Mouse (Mus musculus) kidney, adult 9 months (tissue): ENCODE data around the gene Hip1.
"Not testable (repeated sequence)": the region's sequence is repeated elsewhere in the genome, so short reads cannot be mapped to it uniquely, and the experiment has no call there.

Experiments used
- DNase-seq: peaks from one replicate; pipeline ENCODE4 v3.0.0; 2022

The Hip1 gene

DNA sequence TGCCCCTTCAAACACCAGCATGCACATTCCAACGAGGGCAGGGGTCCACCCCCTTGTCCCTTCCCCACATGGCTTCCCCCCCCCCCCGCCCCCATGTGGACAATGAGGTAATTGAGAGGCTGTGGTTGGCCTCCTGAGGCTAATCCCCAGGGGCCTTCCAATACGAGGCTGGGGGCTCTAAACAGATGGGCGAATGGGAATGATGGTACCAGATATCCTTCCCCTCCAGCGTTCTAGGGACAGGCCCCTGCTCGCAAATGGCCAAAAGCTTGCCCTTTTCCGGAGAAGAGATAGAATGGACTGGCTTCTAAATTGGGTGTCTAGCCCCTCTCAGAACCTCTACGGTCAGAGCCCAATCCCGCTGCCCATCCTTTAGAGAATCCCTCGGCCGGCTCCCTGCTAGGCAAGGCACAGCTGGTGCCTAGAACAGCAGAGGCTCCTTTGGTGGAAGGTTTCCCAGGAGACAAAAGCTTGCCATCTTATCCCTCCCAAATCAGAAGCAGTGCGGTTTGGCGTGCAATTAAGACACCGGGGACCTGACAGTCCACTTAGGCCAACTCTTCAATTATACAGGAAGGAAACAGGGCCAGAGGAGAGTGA, 55.1 kb downstream of the Hip1 start:
- DNase-seq, result no peak

DNA sequence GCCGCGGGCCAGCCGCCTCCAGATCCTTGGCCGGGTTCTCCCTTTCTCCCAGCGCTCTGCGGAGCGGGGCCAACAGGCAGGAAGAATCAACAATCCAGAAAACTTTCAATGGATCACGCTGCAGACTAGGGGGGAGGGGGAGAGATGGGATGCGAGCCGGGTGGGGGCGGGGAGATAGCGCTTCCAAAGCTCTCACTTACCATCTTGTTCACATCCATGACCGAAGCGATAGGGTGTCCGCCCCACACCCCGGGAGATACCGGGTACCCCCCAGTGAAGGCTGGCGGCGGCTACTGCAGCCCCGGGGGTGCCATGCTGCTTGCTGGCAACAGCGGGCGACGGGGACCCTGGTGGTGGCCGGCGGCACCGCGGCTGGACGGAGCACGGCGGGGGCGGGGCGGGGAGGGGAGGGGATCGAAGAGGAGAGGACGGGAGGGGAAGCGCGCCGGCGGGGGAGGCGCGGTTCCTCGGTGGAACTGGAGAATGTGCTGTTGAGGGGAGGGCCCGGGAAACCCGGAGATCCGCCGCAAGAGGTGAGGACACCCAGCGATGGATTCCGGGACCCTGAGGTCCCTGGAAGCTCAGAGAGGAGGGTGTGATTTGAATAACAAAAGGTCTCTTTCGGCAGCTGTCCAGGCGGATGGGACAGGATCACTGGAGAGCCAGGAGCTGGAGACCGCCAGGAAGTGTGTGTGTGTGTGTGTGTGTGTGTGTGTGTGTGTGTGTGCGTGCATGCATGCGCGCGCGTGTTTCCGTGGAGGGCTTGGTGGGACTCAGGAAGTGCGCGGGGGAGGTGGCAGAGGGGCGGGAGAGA, 55.8 kb downstream of the Hip1 start:
- peak; percentile 73 for DNase-seq

DNA sequence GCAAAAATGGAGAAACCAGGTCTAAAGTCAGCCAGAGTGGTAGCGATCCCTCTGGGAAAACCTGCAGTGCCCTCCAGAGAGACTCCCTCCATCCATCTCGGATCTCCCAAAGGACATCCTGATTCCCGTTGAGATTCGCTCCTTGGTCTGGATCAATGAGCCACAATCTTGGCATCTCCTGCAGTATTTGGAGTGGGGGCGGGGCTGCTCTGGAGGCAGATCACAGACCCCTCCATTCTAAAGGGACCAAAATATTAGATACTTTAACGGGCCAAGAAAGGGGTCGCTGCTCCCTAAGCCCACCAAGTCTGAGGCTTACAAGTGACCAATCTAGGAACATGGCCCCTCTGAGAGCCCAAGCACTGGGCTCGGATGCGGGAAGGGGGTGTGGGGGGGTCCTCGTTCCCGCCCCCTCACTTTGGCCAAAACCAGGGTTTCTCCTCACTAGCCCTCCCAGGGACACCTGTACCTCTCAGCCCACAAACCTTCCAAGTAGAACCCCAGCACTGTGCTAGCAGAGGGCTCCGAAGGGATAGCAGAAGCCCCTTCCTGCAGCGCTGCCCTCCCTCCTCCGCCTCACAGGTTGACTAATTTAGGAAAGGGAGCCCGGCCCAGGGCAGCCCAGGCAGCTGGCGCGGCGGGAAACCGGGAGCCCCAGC, 56.6 kb downstream of the Hip1 start:
- DNase-seq, result no peak

DNA sequence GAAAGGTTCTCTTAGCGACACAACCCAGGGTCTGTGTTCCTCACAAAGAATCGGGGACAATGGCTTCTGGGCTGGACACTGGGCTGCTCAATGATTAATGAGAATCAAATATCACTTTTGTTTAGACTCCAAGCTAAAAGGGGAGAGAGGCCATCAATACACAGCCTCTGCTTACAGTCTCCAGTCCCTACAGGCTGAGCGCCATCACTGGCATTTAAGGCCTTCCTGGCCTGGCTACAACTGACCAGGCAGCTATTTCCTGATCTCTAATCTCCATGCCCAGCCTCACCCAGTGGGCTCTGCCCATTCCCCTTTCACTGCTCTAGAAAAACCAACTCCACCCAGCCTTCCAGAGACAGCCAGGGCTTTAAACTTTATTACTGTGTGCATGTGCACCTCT, 59.6 kb downstream of the Hip1 start:
- no peak for DNase-seq

DNA sequence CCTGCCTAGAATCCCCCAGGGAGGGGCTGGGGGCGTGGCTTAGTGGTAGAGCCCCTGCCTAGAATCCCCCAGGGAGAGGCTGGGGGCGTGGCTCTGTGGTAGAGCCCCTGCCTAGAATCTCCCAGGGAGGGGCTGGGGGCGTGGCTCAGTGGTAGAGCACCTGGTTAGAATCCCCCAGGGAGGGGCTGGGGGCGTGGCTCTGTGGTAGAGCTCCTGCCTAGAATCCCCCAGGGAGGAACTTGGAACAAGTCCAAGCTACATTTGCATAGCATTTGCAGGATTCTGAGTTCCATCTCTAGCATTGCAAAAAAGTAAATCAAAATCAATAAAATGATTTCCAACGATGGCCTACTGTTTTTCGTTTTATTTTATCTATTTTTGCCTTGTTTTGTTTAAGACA, 61.1 kb downstream of the Hip1 start:
- DNase-seq, result not testable (repeated sequence)

DNA sequence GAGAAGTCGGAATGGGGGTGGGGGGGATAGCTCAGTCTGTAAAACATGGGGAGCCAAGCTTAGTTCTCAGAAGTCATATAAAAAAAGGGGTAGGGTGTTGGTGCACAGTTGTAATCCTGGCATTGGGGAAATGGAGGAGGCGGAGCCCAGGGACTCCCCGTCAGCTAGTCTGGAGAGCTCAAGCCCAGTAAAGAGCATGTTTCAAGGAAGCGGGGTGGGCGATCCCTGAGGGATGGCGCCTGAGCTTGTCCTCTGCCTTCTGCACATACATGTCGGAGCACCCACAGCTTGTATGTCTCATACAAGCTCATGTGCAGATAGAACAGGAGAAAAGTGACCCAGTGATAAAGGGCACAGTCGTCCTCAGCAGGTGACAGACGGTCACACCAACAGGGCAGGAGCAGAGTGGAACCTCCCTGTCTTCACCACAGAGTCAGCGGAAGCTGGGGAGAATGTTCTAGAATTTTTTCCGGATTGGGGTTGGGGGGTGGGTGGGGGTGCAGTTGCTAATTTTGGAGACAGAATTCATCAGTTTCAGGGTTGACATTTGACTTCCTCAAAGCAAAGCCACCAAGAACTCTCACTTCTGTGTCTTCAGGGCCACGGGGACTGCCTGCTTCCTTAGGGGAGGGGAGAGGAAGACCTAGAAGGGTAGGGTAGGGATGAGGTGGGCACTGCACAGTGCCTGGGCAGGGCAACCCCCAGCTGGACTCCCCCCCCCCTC, 65.9 kb downstream of the Hip1 start:
- DNase-seq, result no peak

DNA sequence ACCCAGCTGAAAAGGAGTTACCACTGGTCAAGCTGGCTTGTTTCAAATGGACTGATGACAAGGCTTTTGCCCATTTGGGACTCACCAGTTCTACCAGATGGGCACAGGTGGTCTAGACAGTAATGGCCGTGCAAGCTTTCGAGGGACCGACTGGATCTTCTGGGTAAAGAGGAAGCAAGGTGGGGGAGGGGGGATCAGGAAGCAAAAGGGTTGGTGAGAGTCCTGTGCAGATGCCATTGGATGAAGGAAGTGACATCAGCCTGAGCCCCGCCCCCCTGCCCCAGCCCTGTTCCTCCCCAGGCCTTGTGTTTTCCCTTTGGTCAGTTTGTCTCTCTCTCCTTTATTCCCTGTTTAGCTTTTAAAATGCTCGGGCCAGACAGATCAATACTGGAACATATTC, 68.7 kb downstream of the Hip1 start:
- no peak for DNase-seq

DNA sequence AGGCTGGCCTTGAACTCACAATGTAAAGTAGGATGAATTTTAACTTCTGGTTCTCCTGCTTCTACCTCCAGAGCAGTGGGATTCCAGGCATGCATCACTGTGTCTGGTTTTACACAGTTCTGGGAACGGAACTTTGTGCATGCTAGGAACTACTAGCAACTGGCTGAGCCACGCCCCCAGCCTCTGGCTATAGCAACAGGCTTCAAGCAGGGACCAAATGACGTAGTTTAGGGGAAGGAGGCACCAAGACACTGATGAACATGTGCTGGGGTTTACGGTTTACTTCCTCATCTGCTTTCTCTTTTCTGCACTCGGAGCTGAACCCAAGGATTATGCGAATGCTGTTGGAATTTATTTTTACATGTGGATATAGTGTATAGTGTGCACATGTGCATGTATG, 72.5 kb downstream of the Hip1 start:
- DNase-seq, result no peak

DNA sequence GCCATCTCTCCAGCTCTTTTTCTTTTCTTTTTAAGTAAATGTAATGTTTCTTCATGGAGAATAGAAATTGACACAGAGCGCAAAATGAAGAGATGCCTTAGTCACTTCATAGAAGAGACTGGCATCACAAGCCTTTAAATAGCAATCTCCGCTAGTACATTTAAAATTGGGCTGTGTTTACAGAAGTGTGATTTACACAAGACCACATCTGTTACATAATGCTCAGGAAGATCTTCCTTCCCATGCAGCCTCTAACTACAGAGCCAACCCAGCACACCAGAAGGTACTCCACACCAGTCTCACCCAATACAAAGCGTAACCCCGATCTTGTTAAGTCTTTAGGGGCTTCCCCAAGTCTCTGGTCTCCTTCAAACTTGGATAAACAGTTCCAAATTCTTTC, 73.2 kb downstream of the Hip1 start:
- no peak for DNase-seq

DNA sequence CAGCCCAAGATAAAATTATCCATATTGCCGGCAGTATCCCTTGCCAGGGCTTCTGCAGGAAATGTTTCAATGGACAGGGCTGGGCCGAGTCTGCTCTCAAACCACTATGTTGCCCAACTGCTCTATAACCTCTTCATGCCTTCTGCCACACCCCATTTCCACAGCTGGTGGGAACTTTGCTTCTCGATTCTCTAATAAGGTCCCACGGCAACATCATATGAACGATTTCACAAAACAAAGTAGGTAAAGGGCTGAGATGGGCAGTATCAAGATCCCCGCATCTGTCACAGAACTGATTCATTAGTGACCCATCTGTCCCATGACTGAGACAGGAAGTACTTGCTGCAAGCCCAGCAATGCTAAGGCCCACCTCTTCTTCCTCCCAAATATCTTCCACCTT, 76.6 kb downstream of the Hip1 start:
- no peak for DNase-seq

DNA sequence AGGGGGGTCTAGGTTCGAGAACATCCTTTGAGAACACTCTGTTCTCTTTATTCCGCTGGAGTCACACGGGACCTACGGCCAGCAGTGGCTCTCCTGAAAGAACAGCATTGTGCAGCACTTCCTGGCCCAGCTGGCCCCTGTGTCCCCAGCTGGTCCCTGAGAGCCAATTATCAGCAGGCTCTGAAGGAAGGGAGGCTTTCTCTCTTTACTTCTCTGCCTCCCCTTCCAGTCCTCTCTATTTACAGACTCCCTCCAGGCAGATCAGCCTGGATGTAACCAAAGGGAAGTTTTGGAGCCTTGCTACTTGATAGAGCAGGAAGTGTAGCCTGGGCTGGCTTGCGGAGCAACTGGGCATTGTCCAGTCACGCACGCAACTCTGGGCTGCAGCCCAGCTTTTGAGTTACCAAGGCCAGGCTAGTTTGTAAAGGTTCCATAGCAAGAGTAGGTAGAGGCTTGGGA, 79.1 kb downstream of the Hip1 start:
- peak; percentile 37 for DNase-seq

DNA sequence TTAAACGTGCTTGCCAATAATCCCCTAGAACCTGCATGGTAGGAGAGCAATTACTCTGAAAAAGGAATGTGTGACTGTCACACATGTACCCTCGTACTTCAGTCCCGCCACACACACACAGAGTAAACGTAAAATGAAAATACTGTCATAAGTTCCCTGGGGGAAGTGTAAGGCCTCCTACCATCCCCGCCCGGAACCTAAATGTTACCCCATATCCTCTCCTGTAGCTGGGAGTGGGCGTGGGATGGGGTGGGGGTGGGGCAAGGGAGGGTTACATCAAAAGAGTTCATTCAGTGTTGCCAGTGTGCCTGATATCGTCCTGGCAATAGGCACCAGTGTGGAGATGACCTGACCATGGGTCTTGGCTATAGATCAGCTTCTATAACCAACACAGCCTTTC, 81.5 kb downstream of the Hip1 start:
- no peak for DNase-seq

DNA sequence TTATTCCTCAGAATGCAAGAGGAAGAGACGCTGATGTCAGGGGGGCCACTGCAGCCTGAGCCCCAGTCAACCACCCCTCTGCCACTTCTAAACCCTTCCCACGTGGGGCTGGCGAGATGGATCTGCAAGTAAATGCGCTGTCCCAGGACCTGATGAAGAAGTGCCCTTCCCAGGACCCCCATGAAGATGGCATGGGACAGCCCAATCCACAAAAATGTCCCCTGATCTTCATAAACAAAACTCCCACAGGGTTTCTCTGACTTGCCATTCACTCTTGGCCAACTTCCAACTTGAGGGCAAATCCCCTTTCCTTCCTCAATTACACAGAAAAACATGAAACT, 84.1 kb downstream of the Hip1 start:
- DNase-seq, result no peak

DNA sequence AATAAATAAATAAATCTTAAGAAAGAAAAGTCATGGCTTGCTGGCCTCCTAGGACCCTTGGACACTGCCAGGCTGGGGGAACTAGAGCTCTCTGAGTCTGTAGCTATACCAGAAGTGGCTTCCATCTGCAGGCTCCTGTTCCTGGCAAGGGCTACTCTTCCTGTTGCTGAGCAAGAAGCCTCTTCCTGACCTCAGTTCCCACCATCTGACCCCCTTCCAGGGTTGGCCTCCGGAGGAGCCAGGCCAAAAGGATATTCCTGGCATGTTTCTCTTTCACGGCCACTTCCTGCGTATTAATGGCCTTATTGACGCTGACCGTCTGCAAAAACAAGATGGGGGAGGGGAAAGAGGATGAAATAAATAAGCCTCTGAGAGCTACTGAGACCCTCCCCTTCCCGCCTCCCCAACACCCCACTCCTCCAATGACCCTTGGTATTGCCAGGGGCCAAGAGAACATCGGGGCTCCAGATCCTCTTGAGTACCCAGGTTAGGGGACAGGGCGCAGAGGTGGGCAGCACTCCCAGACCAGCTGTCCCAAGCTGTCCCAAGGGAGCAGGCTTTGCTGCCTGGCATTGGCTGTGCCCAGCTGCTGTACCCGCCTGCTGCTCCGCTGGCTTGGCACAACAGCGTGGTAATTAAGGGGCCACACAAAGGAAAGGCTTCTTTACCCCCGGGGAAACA, 84.6 kb downstream of the Hip1 start:
- peak; percentile 81 for DNase-seq

DNA sequence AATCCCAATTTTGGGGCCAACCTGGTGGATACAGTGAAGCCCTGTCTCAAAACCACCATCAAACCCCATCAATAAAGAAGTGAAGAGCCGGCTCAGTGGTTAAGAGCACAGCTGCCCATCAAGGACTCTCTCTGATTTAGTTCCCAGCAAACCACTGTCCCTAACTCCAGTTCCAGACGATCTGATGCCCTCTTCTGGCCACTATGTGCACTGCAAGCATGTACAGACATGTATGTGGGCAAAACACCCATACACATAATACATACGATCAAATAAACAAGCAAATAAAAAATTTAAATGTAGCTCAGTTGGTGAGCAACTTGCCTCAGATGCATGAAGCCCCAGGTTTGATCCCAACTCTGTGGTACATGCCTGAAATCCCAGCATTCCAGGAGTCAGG, 85.4 kb downstream of the Hip1 start:
- DNase-seq, result peak; percentile 38

DNA sequence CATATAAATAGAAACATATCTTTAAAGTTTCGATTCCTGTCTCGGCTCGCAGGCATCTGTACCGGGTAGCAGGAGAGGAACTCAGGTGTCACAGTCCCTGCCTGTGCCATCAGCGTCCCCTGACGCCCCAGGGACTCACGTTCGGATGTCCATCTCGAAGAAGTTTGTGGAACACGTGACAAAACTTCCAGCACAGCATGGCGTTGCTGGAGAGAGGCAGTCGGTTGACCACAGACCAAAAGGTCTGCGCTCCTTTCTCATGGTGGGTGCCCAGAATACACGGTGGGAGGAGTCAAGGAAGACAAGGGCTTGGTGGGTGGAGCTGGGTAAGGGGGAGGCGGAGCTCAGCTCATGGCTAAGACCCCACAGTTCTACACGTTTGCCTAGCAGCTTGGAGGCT, 87.0 kb downstream of the Hip1 start:
- no peak for DNase-seq

DNA sequence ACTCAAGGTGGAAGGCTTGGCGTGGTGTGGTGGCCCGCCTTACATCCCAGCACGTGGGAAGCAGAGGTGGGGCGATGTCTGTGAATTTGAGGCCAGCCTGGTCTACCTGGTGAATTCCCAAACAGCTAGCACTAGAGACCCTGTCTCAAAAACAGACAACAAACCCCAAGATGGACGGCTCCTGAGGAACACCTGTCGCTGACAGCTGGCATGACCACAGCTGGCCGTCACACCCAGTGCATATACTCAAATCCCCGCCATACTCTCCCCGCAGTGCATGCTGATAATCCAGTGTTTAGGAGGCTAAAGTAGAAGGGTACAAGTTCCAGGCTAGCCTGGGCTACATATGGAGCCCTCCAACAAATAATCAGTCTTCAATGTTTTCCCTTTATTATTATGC, 88.4 kb downstream of the Hip1 start:
- DNase-seq, result no peak

DNA sequence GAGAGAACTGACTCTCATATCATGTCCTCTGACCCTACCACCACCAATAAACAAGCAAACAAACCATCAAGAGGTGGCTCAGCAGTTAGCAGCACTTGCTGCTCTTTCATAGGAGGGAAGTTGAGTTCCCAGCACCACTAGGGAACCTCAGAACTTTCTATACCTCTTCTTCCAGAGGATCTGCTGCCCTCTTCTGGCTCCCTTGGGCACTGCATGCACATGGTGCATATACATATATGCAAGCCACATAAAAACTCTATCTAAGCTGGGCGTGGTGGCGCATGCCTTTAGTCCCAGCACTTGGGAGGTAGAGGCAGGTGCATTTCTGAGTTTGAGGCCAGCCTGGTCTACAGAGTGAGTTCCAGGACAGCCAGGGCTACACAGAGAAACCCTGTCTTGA, 90.7 kb downstream of the Hip1 start:
- no peak for DNase-seq

DNA sequence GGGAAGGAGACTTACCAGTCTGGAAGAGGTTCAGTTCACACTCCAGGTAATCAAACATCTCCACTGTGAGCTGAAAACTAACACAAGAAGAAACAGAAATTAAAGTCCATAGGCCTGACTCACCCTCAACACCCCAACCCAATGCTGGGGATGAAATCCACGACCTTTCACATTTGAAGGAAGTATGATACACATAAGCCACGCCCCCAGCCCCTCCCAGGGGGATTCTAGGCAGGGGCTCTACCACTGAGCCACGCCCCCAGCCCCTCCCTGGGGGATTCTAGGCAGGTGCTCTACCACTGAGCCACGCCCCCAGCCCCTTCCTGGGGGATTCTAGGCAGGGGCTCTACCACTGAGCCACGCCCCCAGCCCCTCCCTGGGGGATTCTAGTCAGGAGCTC, 93.4 kb downstream of the Hip1 start:
- DNase-seq, result not testable (repeated sequence)

DNA sequence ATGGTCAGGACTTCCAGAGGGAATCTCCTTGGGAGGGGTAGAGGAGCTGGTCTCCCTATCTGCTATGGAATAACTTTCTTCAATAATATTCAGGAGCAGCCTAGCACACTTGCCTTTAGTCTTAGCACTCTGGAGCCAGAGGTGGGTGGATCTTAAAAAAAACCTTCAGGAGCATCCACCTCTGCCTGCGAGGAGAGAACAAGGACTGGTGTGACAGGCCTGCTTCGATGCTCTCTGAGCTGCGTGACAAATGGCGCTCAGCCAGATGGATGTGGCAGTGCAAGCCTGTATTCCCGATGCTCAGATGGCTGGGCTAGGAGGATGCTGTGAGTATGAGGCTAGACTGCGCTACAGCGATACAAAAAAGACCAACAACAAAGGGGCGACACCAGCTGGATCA, 93.8 kb downstream of the Hip1 start:
- no peak for DNase-seq

DNA sequence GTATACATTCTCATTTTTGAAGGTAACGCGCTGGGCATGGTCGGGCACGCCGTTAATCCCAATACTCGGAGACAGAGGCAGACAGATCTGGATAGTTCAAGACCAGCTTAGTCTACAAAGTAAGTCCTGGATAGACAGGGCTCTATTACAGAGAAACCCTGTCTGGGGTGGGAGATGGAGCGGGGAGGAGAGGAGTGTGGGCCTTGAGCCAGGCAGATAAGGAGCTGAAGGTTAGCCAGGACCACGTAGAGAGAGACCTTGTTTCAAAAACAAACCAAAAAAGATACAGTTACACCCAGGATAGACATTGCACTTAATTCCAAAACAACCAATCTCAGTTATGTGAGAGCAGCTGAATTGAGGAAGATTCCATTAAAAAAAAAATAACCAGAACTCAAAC, 99.2 kb downstream of the Hip1 start:
- DNase-seq, result no peak

DNA sequence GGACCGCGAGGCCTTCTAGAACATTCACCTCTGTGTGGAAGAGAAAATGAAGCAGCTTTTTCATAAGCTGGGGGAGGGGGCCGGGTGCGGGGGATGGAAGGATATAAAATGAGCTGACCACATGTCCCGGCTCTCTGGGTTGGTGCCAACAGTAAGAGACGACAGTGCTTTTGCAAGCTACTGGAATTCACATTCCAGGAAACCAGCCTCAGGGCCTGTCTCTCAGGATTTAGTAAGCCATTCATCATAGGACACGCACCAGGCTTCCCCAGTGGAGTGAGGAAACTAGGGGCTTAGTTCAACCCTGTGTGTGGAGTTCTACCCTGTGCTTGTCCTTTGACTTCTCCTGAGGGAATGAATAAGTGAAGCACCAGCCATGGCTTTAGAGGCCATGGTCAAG, 102.5 kb downstream of the Hip1 start:
- DNase-seq, result peak; percentile 21

DNA sequence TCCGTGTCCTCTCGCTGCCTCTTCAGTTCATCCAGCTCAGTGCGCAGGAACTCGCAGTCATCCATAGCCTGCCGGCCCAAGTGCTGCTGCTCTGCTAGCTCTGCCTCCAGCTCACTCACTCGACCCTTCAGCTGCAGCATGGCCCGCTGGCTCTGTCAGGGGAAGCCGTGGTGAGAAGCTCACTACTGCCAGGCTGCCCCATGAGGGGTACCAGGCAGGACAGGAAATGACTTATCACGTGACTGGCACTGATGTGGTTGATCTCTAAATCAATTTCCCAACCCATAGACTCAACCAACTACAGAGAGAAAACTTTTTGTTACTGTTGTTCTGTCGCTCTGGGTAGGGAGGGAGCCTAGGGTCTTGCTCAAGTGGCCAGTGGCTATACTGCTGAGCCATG, 109.9 kb downstream of the Hip1 start:
- DNase-seq, result no peak
